Mouse (Mus musculus): Measurements from ENCODE around the gene Rbpjl.

- TF ChIP-seq CTCF (IDR thresholded peaks at IDR 0.05; ENCODE audit: borderline replicate concordance, control insufficient read depth, extremely low read depth, insufficient read depth, low read length, poor library complexity) (no peak), POLR2A (IDR thresholded peaks at IDR 0.05; ENCODE audit: control insufficient read depth, extremely low read depth, insufficient read depth, low read length, poor library complexity) (0 out of 2 replicates have a peak, but pooled peaks have one; percentile 19)
These were observed 37.4 kb downstream of the Rbpjl start for GRCm38 (mm10) chr2:164440314-164440713.
